Mouse (Mus musculus): ENCODE results near the gene Rgs9.

GRCm38 (mm10) chr11:109232811-109233210 lies 65.1 kb downstream of the Rgs9 start:
- TF ChIP-seq CTCF (IDR thresholded peaks at IDR 0.05; ENCODE audit: borderline replicate concordance, insufficient read depth, low read depth, low read length) (no peak), POLR2A (IDR thresholded peaks at IDR 0.05; ENCODE audit: borderline replicate concordance, insufficient read depth, low read length) (no peak)

Measured in cerebellum, adult 2 months (tissue).